Mouse (Mus musculus): ENCODE data around the gene Prickle4. TPM values are rescaled to one million over a fixed set of nuclear protein-coding genes. Genes with fewer than 3 reads are reported as not detected.

Prickle4 gene
- polyA plus RNA-seq, 1 experiment from 2014 or later = 2.6 TPM

- H3K9ac ChIP-seq (ENCODE audit: low read length) = no peak overlapping the region
- no peak overlapping the region for H3K27ac ChIP-seq (replicated peaks; ENCODE audit: low read depth, low read length)
- 58% methylated on average over 1 of the region's 1 CpGs for WGBS
- no peak overlapping the region for H3K4me2 ChIP-seq (ENCODE audit: low read depth, severe bottlenecking)
- DNase-seq (ENCODE audit: low spot score) (peak; percentile 76), ATAC-seq (ENCODE audit: insufficient number of reproducible peaks, low FRiP score, low TSS enrichment, low read depth) (no peak)
- no peaks in the 10 kb centered on the region for H3K9me3 ChIP-seq (ENCODE audit: control insufficient read depth, low read length)
- H3K4me3 ChIP-seq (ENCODE audit: low read depth, low read length) = no peak overlapping the region
- H3K4me1 ChIP-seq (ENCODE audit: control insufficient read depth, insufficient read depth, low read length) = no peaks in the 10 kb centered on the region
- no peaks in the 10 kb centered on the region for H3K27me3 ChIP-seq (ENCODE audit: control insufficient read depth, insufficient read depth, low read length)
- H3K36me3 ChIP-seq (ENCODE audit: control insufficient read depth, insufficient read depth, low read length) = no peaks in the 10 kb centered on the region
These were observed 47.9 kb downstream of the Prickle4 start for GRCm38 (mm10) chr17:47646683-47647082.

DNA sequence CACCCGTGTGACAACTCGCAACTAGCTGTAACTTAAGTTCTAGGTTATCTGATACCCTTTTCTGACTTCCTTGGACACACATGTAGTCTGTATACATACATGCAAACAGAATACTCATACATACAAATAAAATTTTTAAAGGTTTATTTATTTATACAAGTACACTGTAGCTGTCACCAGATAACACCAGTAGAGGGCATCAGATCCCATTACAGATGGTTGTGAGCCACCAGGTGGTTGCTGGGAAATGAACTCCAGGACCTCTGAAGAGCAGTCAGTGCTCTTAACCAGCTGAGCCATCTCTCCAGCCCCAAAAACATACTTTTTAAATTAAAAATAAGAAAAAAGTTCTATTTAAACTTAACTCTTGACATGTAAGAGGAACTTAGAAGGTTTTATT, 51.5 kb downstream of the Prickle4 start:
- H3K4me2 ChIP-seq (ENCODE audit: low read depth, severe bottlenecking) = no peak overlapping the region
- no peaks in the 10 kb centered on the region for H3K4me1 ChIP-seq (ENCODE audit: control insufficient read depth, insufficient read depth, low read length)
- H3K9ac ChIP-seq (ENCODE audit: low read length) = no peak overlapping the region
- no peaks in the 10 kb centered on the region for H3K36me3 ChIP-seq (ENCODE audit: control insufficient read depth, insufficient read depth, low read length)
- WGBS = 77% methylated on average over 2 of the region's 2 CpGs
- no peaks in the 10 kb centered on the region for H3K27me3 ChIP-seq (ENCODE audit: control insufficient read depth, insufficient read depth, low read length)
- no peak overlapping the region for H3K27ac ChIP-seq (replicated peaks; ENCODE audit: low read depth, low read length)
- no peak overlapping the region for H3K4me3 ChIP-seq (ENCODE audit: low read depth, low read length)
- no peak for ATAC-seq (ENCODE audit: insufficient number of reproducible peaks, low FRiP score, low TSS enrichment, low read depth)
- no peak for DNase-seq (ENCODE audit: low spot score)
- no peaks in the 10 kb centered on the region for H3K9me3 ChIP-seq (ENCODE audit: control insufficient read depth, low read length)

Other genes starting within 250 kb of the Prickle4 start
- gene Taf8, start 192.4 kb downstream of the Prickle4 start, polyA plus RNA-seq (2014; fragmentation: Nextera tagmentation; extraction: Ambion mirVana) = 30.4 and 33.7 TPM in 2 replicates
- gene Ccnd3, start 189.7 kb downstream of the Prickle4 start, polyA plus RNA-seq (2014; fragmentation: Nextera tagmentation; extraction: Ambion mirVana) = 345 and 350 TPM in 2 replicates
- 30.7 and 31.6 TPM in 2 replicates for gene Bysl, start 83.2 kb downstream of the Prickle4 start, polyA plus RNA-seq (2014; fragmentation: Nextera tagmentation; extraction: Ambion mirVana)
- gene Med20, start 83.2 kb downstream of the Prickle4 start, polyA plus RNA-seq (2014; fragmentation: Nextera tagmentation; extraction: Ambion mirVana) = 49.5 and 50.4 TPM in 2 replicates
- gene Gm20517, start 83.1 kb downstream of the Prickle4 start, polyA plus RNA-seq (2014; fragmentation: Nextera tagmentation; extraction: Ambion mirVana) = 1.3 and 1.5 TPM in 2 replicates
- gene Usp49, start 64.0 kb downstream of the Prickle4 start, polyA plus RNA-seq (2014; fragmentation: Nextera tagmentation; extraction: Ambion mirVana) = 4.7 and 6.7 TPM in 2 replicates
- gene Tomm6, start 6.3 kb downstream of the Prickle4 start, polyA plus RNA-seq (2014; fragmentation: Nextera tagmentation; extraction: Ambion mirVana) = 404 and 441 TPM in 2 replicates
- 3.9 and 4.2 TPM in 2 replicates for gene Frs3, start 5.7 kb downstream of the Prickle4 start, polyA plus RNA-seq (2014; fragmentation: Nextera tagmentation; extraction: Ambion mirVana)
- gene Gm21981, start 281 bp downstream of the Prickle4 start, polyA plus RNA-seq (2014; fragmentation: Nextera tagmentation; extraction: Ambion mirVana) = 0.95 and 1.3 TPM in 2 replicates
- gene Pgc, start 32.1 kb upstream of the Prickle4 start, polyA plus RNA-seq (2014; fragmentation: Nextera tagmentation; extraction: Ambion mirVana) = not detected in 2 replicates
- gene Tfeb, start 42.3 kb upstream of the Prickle4 start, polyA plus RNA-seq (2014; fragmentation: Nextera tagmentation; extraction: Ambion mirVana) = 3.7 and 5.6 TPM in 2 replicates
- 56.4 and 100.0 TPM in 2 replicates for gene Mdfi, start 140.0 kb upstream of the Prickle4 start, polyA plus RNA-seq (2014; fragmentation: Nextera tagmentation; extraction: Ambion mirVana)
- 30.5 and 30.7 TPM in 2 replicates for gene Foxp4, start 229.9 kb upstream of the Prickle4 start, polyA plus RNA-seq (2014; fragmentation: Nextera tagmentation; extraction: Ambion mirVana)

Data from limb, embryonic 11.5 days (tissue).